Mouse (Mus musculus) limb, embryonic 14.5 days (tissue): ENCODE results near the gene Akap2. TPM values are rescaled to one million over a fixed set of nuclear protein-coding genes. Genes with fewer than 3 reads are reported as not detected.

Experiments used
- ATAC-seq: fragments of 200-750 bp; cut with Nextera tagmentation; 2 replicates; pipeline ENCODE4 v1.8.0; 2017; ENCODE audit warnings: low read depth, moderate number of reproducible peaks, moderate TSS enrichment; ENCODE audit not compliant: low FRiP score
- DNase-seq: peaks from one replicate; pipeline ENCODE4 v3.0.0-alpha.2; 2015; ENCODE audit warnings: low spot score
- H3K27ac ChIP-seq: fragments of 300-500 bp; sonication (generic); replicated peaks from 2 replicates; pipeline ENCODE4 v1.5.1; 2014; ENCODE audit warnings: low read depth, mild to moderate bottlenecking, low read length, moderate library complexity, mixed read lengths
- H3K27me3 ChIP-seq: fragments of 300-500 bp; sonication (generic); 2 replicates; pipeline ENCODE4 v1.6.1; 2014; ENCODE audit warnings: low read length, mixed read lengths; ENCODE audit not compliant: control insufficient read depth, insufficient read depth
- H3K36me3 ChIP-seq: fragments of 300-500 bp; sonication (generic); 2 replicates; pipeline ENCODE4 v1.6.1; 2014; ENCODE audit warnings: mild to moderate bottlenecking, low read length, moderate library complexity, mixed read lengths; ENCODE audit not compliant: control insufficient read depth, insufficient read depth
- H3K4me1 ChIP-seq: fragments of 300-500 bp; sonication (generic); 2 replicates; pipeline ENCODE4 v1.6.1; 2014; ENCODE audit warnings: antibody characterized with exemption, low read length, mixed read lengths; ENCODE audit not compliant: control insufficient read depth, insufficient read depth
- H3K4me2 ChIP-seq: fragments of 300-500 bp; sonication (generic); replicated peaks from 2 replicates; pipeline ENCODE4 v1.6.1; 2014; ENCODE audit warnings: low read depth, mild to moderate bottlenecking, low read length, moderate library complexity; ENCODE audit not compliant: severe bottlenecking
- H3K4me3 ChIP-seq: fragments of 300-500 bp; sonication (generic); replicated peaks from 2 replicates; pipeline ENCODE4 v1.5.1; 2014; ENCODE audit warnings: low read length
- H3K9ac ChIP-seq: fragments of 300-500 bp; sonication (generic); 2 replicates; pipeline ENCODE4 v1.6.1; 2014; ENCODE audit warnings: mild to moderate bottlenecking, low read depth, low read length, moderate library complexity; ENCODE audit not compliant: severe bottlenecking
- H3K9me3 ChIP-seq: fragments of 300-500 bp; sonication (generic); 2 replicates; pipeline ENCODE4 v1.6.1; 2016; ENCODE audit warnings: low read length; ENCODE audit not compliant: control insufficient read depth
- POLR2A ChIP-seq: fragments of 200-500 bp; IDR thresholded peaks from 2 replicates; pipeline ENCODE4 v1.8.0; 2012; ENCODE audit warnings: inconsistent platforms, mild to moderate bottlenecking, moderate library complexity, borderline replicate concordance; ENCODE audit not compliant: insufficient read depth, insufficient read length; ENCODE audit errors: extremely low read depth
- WGBS: fragments of 180-500 bp; shearing (Covaris S2); extraction: QIAGEN DNeasy Blood & Tissue Kit; methylation state at CpG from one replicate; pipeline ENCODE4 v1.1.7; 2014; 5-methylcytosine and 5-hydroxymethylcytosine counted together
- polyA plus RNA-seq, 2 experiments: library from polyadenylated mRNA; depleted of rRNA in 1 of 2; stranded (reverse) in 1 of 2; unstranded in 1 of 2; fragments of >200 nt; fragmentation: Nextera tagmentation in 1 of 2; extraction: Ambion mirVana in 1 of 2; gene quantifications; 2 replicates each; pipeline versions ENCODE4 v1.2.1 to v1.2.3; 2012 to 2014

Akap2 gene
- polyA plus RNA-seq, 2 experiments, result 23.6 to 27.6 TPM

DNA sequence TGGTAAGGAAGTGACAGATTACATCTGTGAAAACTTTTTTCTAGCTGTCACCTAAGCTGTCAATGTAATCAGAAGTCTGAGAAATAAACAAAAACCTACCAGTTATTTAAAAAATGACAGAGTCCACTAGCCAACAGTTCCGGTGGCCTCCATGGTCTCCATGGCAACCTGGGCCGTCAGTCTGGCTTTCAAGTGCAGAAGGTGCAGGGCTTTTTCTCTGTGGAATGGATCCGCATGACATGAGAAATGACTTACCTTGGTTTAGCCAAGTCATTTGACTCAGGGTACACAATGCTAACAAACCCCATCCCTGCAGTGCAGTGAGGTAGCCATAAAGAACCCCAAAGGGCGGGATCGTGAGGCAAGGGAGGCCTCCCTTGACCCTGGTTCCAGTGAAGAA is 204.7 kb downstream of the Akap2 start:
- no peaks in the 10 kb centered on the region for H3K9me3 ChIP-seq
- peaks cover 10% of the 10 kb centered on the region; the same call in 1 of the 2 replicates for H3K4me1 ChIP-seq
- H3K27ac ChIP-seq, result no peak overlapping the region
- no peak overlapping the region for H3K4me3 ChIP-seq
- TF ChIP-seq POLR2A, result no peak
- no peaks in the 10 kb centered on the region for H3K36me3 ChIP-seq
- H3K4me2 ChIP-seq, result no peak overlapping the region
- 58% methylated on average over 5 of the region's 5 CpGs for WGBS
- no peak overlapping the region for H3K9ac ChIP-seq
- H3K27me3 ChIP-seq, result no peaks in the 10 kb centered on the region
- ATAC-seq, result no peak
- no peak for DNase-seq

DNA sequence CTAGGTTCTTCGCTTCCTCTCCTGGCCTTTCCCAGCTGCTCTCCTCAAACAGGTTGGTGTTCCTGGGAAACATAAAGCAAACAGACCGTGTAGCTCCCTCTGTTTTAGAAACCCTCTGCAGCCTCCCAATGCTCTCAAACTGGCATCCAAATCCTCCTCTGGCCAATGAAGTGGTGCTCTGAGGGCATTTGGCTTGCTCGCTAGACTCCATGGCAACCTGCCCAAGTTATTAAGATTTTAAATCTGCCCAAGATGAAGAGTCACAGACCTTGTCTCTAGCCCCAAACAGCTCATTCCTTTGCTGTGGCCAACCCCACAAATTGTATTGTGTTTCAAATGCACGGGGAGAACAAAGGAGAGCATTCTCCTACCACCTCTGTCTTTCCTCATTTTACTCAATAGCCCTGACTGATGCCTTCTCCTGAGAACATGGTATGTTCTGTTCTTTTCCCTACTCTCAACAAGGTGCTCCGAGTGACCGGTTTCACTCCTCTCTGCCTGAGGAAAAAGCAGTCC is 207.2 kb downstream of the Akap2 start:
- Histone ChIP-seq H3K9me3 (no peaks in the 10 kb centered on the region), H3K4me3 (no peak overlapping the region), H3K4me1 (peaks cover 6% of the 10 kb centered on the region; the same call in 1 of the 2 replicates), H3K27ac (no peak overlapping the region), H3K36me3 (no peaks in the 10 kb centered on the region), H3K4me2 (no peak overlapping the region), H3K27me3 (no peaks in the 10 kb centered on the region), H3K9ac (no peak overlapping the region)
- no peak for DNase-seq
- no peak for TF ChIP-seq POLR2A
- ATAC-seq, result no peak
- 62% methylated on average over 6 of the region's 6 CpGs for WGBS

DNA sequence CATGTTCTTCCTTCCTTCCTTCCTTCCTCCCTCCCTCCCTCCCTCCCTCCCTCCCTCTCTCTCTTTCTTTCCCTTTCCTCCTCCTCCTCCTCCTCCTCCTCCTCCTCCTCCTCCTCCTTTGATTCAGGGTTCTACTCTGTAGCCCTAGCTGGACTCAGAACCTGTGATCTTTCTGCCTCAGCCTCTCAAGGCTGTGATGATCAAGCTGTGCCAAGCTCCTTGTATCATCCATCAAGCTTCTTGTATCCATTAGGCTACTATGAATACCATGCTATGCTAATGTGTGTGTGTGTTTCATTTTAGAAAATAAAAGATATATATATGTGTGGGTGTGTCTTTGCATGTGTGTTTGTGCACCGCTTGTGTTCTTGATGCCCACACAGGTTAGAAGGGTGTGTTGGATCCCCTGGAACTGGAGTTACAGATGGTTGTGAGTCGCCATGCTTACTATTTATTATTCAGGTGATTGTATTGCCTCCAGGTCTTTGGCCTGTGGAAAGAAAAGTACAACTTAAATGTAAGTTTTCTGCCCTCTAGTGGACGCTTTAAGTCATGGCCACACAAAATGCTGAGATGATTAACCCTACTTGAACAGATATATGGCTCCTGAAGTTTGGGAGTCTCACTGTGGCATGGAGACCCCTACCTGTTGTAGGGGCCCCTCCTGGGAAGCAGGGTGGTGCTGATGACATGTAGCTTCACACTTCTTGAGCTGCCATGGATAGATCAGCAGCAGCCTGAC is 210.2 kb downstream of the Akap2 start:
- Histone ChIP-seq H3K4me2 (no peak overlapping the region), H3K9me3 (no peaks in the 10 kb centered on the region), H3K9ac (no peak overlapping the region), H3K36me3 (no peaks in the 10 kb centered on the region), H3K27me3 (no peaks in the 10 kb centered on the region), H3K4me3 (no peak overlapping the region), H3K27ac (no peak overlapping the region), H3K4me1 (no peaks in the 10 kb centered on the region)
- WGBS, result 25% methylated on average over 3 of the region's 3 CpGs
- DNase-seq (peak; percentile 90), ATAC-seq (no peak)
- TF ChIP-seq POLR2A, result no peak

DNA sequence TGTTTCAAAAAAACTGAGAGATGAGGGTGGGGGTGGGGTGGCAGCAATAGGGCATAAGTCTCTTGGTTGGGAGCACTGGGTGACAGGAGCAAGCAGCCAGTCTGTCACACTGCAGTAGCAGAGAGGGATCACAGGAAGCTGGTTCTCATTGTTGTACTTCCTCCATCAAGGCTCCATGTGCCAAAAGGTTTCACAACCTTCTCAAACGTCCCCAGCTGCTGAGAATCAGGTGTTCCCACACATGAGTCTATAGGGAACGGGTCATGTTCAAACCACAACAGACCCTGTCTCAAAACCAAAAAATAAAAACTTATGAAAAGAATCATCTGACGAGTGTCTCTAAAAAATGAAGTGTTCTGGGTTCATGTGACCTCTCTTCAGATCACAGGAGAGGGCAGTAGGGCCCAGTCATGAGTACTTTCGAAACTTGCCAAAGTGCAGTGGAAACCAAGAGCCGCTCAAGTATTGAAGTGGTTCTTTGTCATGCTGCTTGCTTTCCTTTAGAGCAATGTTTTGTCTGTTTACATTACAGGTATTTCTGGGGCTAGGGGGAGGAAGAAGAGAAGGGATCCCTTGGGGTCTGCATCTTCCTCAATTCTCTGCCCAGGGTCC is 213.2 kb downstream of the Akap2 start:
- DNase-seq (no peak), ATAC-seq (no peak)
- H3K27me3 ChIP-seq, result no peaks in the 10 kb centered on the region
- no peak for TF ChIP-seq POLR2A
- H3K36me3 ChIP-seq, result no peaks in the 10 kb centered on the region
- no peaks in the 10 kb centered on the region for H3K4me1 ChIP-seq
- H3K9me3 ChIP-seq, result no peaks in the 10 kb centered on the region
- H3K27ac ChIP-seq, result no peak overlapping the region
- 79% methylated on average over 5 of the region's 5 CpGs for WGBS
- no peak overlapping the region for H3K4me2 ChIP-seq
- H3K4me3 ChIP-seq, result no peak overlapping the region
- no peak overlapping the region for H3K9ac ChIP-seq

DNA sequence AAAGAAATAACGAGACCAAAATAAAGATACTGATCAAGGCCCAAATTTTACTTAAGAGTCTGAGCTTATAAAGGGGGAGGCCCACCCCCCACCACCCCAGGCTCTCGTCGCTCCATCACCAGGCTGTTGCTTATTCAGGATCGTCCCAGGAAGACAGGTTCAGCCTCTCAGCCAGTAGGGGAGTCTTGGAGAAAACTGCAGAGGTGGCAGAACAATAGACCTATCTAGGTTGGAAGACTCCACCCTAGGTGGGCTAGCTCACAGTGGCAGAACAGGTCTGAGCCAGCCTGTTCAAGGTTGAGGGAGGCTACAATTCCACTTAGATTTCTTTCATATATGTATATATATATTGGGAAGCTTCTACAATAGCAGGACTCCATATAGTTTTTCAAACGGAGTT is 216.7 kb downstream of the Akap2 start:
- DNase-seq (no peak), ATAC-seq (no peak)
- WGBS, result 72% methylated on average over 5 of the region's 5 CpGs
- Histone ChIP-seq H3K4me1 (no peaks in the 10 kb centered on the region), H3K9me3 (no peaks in the 10 kb centered on the region), H3K9ac (no peak overlapping the region), H3K27ac (no peak overlapping the region), H3K27me3 (no peaks in the 10 kb centered on the region), H3K36me3 (no peaks in the 10 kb centered on the region), H3K4me2 (no peak overlapping the region), H3K4me3 (no peak overlapping the region)
- TF ChIP-seq POLR2A, result no peak
